Mouse (Mus musculus): ENCODE data around the gene Ndufa11. TPM values are rescaled to one million over a fixed set of nuclear protein-coding genes. Genes with fewer than 3 reads are reported as not detected.
A peak's percentile ranks its signal among the peaks of the same experiment; 100 is the strongest.

Ndufa11 gene
- total RNA-seq (2021) = 100 to 1,000 TPM; 796 to 811 TPM
- long read RNA-seq, experiment 1, transcript Ndufa11-204 (4 exons, 493 nt) = minor isoform, 37 of 552 reads
- long read RNA-seq, experiment 1, transcript Ndufa11-201 (4 exons, 545 nt) = major isoform, 495 of 552 reads
- long read RNA-seq, experiment 1, partial matches to known transcripts = 8 of 552 reads
- long read RNA-seq, experiment 1, other reads (novel, unspliced or antisense) = 9 of 552 reads
- long read RNA-seq, experiment 2, transcript Ndufa11-201 (4 exons, 545 nt) = major isoform, 492 of 560 reads
- long read RNA-seq, experiment 2, transcript Ndufa11-204 (4 exons, 493 nt) = minor isoform, 38 of 560 reads
- long read RNA-seq, experiment 2, partial matches to known transcripts = 2 of 560 reads
- long read RNA-seq, experiment 2, other reads (novel, unspliced or antisense) = 25 of 560 reads

DNA sequence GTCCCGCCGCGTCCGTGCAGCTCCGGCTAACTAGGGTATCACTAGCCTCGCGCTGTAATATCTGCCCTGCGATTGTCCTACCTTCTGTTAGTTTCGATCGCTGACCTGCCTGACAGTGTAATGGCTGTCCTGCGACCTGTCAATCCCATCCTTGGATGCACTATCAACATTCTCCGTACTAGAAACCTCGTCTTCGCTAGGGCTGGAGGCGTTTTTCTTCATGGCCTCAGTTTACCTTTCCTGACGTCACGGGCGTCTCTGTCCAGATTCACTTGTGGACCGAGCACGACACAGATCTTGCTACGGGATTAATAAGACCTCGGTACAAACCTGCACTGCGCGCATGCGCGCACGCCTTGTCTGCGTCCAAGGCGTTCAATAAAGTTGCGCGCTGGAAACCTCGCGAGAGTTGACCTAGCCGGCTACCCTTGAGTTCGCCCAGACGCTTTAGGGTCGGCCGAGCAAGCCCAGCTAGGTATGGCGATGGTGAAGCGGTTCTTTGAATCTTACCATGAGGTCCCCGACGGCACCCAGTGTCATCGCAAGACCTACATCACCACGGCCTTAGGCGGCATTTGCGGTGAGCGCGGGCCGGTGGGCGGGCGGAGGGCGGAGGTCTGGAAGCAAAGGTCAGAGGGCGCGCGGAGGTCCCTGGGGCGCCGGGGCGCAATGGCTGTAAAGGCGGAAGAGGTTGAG is at the start of gene Ndufa11, which contains the start of gene Vmac:
Gene Ndufa11, plus strand, starts transcription at position 405 of the 696 bp plus-strand sequence.
Gene Vmac, minus strand, starts transcription at position 660 of the 696 bp plus-strand sequence.
- peak; percentile 95 to 96 for DNase-seq
- intact Hi-C loops (cut with DNase I) = loop anchor here (2.0 kb wide), 1 partner anchor 39 kb away; the partner anchor contains the start of gene Nrtn

DNA sequence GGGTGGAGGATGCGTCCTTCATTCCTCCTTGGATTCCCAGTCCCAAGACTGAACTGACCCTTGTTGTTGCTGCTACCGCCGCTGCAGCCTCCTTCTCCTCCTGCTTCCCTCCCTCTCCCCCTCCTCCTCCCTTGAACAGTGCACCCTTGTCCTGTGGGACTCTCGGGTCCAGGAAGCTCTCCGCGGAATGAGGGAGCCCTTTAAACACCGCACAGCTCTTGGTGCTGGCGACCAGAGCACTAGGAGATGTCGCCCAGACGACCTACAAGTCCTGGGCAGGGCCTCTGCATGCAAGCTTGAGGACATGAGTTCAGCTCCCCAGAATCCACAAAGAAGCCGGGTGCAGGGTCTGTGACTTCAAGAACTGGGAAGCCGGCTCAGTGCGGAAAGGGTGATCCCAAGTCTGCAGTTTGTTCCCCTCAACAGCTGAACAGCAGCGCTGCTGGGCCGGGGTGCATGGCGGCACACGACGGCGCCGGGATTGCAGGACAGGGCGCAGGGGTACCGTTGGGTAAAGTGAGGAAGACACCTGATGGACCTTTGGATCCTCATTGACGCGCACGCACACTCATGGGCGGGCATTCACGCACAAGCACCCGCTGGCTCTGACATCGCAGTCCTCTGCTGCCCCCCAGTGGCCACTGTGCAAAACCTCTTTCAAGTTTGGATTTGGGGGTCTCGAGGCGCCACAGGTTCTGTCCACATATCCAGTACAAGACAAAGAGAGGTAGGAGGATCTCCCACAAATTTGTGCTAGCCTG is 49.0 kb upstream of the Ndufa11 start:
- intact Hi-C loops (cut with DNase I) = loop anchor here (1.0 to 5.0 kb wide), 4 partner anchors 41 to 311 kb away; partner anchors contain the start of genes Catsperd, Lonp1 and Rpl36

DNA sequence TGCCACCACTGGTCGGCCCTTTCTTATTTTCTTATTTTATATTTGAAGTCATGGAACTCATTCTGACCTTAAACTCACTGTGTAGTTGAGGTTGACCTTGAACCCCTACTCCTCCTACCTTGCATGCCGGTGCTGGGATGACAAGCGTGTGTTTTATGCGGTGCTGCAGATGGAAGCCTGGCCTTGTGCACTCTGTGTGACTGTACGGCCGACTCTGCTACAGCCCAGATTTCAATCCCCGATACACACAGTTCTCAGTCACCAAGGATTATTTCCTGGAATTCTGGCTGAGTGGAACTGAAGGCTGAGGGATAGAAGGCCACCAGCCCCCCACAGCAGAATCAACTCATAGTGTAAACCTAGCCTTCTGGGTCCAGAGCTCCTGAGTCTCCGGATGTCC is 47.8 kb upstream of the Ndufa11 start:
- intact Hi-C loops (cut with DNase I) = loop anchor here (1.0 to 5.0 kb wide), 4 partner anchors 42 to 312 kb away; partner anchors contain the start of genes Catsperd, Lonp1 and Rpl36

More for the DNA sequence above, 49.0 kb upstream of the Ndufa11 start:
- DNase-seq = peak; percentile 87 to 91

DNA sequence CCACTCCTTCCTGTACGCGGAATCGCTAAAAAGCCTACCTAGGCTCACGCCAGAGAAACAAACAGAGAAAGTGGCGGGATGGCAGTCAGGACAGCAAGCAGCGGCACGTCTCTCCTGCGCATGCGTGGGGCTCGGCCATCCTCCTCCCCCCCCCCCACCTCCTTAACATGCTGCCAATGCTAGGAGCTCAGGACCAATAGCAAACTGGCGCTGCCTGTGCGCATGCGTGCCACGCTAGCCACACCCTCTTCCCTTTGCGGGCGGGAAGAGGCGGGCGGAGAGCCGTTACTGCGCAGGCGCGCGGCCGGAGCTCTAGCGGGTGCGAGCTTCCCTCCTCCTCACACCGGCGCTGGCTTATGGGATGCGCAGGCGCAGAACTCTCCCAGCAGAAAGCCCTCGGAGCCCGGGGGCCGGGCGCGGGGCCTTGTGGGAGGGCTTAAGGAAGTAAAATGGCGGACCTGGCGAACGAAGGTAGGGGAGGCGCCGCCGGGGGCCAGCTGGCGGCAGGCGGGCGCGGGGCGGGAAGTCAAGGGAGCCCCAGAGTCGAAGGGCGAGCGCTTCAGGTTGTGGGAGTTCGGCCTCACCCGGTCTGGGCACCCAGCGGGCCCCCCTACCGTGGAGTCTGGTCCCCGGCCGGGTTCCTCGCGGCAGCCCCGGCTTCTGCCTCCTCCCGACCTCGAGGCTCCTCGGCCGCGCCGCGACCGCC is 44.5 kb upstream of the Ndufa11 start, which contains the start of gene Ranbp3:
Gene Ranbp3, plus strand, starts transcription at position 354 of the 706 bp plus-strand sequence.
- DNase-seq = peak; percentile 99 to 100
- intact Hi-C loops (cut with DNase I) = no loop called here

More for the DNA sequence above, 47.8 kb upstream of the Ndufa11 start:
- DNase-seq = no peak

DNA sequence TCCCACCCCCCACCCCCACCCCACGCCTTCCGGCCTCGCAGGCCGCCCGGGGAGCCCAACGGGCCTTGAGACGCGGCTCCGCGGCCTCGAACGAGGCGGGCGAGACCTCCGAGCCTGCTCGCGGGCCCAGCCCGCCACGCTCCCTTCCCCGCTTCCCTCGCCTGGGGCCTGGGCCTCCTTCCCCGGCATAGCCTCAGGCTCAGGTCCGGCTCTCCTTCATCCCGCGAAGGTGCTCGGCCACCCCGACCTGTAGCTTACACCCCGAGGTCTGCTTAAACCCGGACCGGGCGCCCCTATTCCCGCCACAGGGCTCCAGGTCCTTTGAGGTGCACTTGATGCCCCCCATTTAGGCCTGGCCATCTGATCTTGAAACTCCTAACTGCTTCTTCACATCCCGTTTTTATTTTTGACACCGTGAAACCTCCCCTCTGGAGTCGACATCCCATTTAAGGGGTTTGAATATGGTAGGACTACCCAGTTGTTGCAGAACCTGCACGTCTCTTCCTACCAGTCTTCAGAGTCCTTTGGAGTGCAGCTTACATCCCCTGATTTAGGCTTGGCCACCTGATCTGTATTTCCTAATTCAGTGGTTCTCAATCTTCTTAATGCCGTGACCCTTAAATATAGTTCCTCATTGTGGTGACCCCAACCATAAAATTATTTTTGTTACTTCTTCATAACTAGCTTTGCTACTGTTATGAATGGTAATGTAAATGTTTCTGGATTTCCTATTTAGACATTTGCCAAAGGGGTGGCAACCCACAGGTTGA is 43.7 kb upstream of the Ndufa11 start:
- intact Hi-C loops (cut with DNase I) = loop anchor here (2.0 kb wide), 1 partner anchor 39 kb away; no protein-coding TSS in a partner anchor
- DNase-seq = no peak

DNA sequence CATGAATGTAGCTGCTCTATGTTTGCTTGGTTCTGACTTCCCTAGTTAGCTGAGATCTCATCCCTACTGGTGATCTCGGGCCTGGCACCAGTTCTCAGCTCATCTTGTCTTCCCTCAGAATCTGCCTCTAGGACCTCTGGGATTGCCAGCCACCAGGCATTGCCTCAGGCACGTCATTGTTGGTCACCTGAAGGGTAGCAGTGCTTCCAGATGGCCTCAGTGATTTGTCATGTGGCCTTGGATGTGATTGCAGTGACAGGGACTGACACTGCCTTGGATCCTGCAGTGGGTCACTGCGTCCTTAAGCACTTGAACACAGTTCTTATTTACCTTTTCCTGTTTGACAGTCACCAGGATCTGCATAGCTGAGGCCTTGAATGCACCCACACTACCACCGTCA is 35.8 kb upstream of the Ndufa11 start:
- no peak for DNase-seq
- intact Hi-C loops (cut with DNase I) = no loop called here

DNA sequence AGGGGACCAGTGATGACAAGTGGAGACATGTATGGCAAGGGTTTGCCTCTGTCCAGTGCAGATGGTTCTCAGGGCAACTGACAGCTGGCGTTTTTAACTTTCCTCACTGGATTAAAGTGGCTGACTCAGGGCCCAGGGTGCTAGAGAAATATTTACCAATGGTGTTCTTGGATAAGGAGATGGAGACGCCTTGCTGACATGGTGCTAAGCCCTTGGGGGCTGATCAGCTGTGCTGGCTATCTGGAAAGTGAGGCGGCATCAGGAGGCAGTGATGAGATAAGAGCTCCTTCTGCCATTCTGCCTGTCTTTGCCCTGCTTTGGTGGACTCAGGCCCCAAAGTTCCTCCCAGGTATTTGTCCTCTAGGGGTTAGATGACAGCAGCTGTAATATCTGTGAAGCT is 34.7 kb upstream of the Ndufa11 start:
- intact Hi-C loops (cut with DNase I) = no loop called here
- no peak for DNase-seq

DNA sequence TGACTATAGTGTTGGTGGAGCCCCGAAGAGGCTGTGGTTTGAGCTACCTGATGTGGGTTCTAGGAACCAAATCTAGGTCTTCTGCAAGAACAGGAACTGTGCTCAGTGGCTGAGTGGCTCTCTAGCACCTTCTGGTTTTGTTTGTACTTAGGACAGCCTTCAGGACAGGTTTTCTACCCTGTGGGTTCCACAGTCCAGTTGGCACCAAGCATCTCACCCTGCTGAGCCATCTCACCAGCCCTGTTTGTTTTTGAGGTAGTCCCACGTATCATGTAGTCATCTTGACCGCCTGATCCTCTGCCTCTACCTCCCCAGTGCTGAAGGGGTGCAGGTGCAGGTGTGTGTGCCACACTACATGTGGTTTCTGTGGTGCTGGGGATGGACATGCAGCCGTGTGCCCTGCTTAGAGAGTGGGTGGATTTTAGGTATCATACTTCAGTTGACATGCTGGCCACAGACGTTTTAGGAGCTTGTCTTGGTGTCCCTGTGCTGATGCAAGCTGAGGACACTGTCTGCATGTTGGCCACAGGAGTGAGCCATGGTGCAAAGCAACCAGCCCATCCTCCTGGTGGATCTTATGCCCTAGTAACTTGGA is 33.9 kb upstream of the Ndufa11 start:
- DNase-seq = no peak
- intact Hi-C loops (cut with DNase I) = no loop called here

DNA sequence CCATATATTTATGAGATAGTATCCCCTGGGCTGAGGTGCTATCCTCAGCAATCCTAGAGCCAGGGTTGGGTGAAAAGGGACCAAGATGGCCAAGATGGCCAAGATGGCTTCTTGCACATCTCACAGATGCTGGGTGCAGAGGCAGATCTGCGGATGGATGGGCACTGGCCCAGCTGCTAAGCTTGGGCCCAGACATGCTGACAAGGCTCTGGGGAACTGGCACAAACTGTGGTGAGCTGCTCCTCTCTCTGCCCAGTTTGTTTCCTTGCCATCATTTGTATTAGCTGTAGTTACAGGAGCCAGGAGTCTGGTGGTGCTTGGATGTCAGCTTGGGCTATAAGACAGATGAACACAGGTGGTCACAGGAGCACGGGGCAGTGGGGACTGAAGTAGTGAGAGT is 32.9 kb upstream of the Ndufa11 start:
- intact Hi-C loops (cut with DNase I) = loop anchor here (5.0 kb wide), 1 partner anchor 73 kb away; the partner anchor contains the start of gene Nrtn
- DNase-seq = no peak

DNA sequence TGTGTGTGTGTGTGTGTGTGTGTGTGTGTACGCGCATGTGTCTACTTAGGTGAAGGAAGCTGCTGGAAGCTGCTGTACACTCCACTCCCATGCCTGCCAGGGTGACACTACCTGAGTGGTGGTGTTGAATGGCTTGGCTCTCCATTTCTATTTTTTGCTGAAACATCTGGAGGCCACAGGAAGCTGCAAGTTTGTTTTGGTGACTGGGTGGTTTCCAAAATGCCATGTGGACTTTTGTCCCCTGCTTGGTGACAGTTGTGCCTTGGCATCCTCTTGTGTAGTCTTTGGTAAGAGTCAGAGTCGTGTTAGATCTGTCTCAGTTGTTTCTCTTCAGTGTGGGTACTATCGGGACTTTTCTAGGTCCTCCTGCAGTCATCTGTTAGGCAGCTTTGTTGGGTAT is 30.8 kb upstream of the Ndufa11 start:
- DNase-seq = no peak
- intact Hi-C loops (cut with DNase I) = loop anchor here (5.0 kb wide), 1 partner anchor 70 kb away; the partner anchor contains the start of gene Nrtn

DNA sequence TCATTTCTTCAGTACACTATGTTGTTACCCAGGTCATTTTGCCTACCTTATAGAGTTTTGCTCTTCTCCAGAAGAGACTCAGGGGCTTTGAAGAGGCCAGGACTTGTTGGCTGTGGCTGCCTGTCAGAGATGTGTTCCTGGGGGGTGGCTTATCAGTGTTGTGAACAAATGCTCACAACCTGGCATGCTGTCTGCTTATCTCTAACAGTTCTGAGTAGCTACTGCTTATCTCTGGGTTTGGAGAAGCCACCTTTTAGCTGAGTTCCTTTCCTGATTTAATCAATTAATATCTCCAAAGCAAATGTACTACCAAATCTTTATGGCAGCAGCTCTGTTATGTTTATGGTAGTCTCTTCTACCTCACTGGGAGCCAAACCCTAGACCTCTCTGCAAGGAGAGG is 29.5 kb upstream of the Ndufa11 start:
- DNase-seq = no peak
- intact Hi-C loops (cut with DNase I) = loop anchor here (5.0 kb wide), 1 partner anchor 69 kb away; the partner anchor contains the start of gene Nrtn

DNA sequence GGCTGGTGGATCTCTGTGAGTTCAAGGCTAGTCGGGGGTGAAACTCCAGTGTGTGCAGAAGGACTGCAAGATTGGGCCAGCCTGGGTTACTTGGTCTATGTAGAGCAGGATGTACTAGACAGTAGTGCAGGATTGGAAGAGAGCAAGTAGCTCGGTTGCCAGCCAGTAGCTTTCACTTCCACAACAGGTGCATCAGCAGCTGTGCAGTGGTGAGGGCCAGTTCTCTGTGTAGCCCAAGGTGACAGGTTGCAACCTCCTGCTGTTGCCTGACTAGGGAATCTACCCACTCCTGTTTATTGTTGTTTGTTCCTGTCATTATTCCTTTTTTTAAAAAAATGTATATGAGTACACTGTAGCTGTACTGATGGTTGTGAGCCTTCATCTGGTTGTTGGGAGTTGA is 28.9 kb upstream of the Ndufa11 start:
- intact Hi-C loops (cut with DNase I) = loop anchor here (5.0 kb wide), 1 partner anchor 69 kb away; the partner anchor contains the start of gene Nrtn
- DNase-seq = no peak

DNA sequence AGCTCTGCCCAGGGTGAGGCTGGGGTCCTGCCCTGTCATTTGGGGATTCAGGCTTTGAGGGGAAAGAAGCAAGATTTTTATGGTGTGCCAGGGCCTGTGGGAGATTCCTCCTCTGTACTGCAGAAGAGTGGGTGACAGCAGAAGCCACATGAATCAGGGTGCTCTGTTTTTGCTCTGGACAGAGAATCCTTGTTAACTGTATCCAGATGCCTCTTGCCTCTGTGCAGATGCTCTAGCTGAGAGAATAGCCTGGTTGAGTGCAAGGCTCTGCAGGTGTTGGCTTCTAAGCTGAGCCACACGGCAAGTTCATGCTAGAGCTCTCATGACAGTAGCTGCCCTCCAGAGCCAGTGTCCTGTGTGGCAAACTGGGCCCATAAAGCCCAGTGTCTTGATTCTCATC is 24.2 kb upstream of the Ndufa11 start:
- no peak for DNase-seq
- intact Hi-C loops (cut with DNase I) = no loop called here

DNA sequence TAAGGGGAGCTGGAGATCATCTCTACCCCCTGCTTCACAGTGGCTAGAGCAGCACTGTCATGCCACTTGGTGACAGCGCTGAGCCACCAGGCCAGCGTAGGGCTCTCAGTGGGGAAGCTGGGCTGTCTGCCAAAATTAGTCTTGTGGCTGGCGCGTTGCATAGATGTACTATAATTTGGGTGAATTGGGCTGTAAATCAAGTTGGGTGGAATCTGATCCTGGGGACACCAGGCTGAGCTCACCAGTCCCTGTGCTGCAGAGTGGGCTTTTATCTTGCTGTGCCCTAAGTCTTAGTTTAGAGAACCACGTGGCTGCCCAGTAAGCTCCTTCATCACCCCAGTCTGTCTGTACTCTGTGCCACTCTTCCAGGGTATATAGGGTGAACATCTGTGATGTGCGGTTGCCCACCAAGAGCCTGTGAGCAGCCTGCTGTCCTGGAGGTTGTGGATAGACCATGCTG is 23.7 kb upstream of the Ndufa11 start:
- intact Hi-C loops (cut with DNase I) = no loop called here
- DNase-seq = peak; percentile 44 to 64

DNA sequence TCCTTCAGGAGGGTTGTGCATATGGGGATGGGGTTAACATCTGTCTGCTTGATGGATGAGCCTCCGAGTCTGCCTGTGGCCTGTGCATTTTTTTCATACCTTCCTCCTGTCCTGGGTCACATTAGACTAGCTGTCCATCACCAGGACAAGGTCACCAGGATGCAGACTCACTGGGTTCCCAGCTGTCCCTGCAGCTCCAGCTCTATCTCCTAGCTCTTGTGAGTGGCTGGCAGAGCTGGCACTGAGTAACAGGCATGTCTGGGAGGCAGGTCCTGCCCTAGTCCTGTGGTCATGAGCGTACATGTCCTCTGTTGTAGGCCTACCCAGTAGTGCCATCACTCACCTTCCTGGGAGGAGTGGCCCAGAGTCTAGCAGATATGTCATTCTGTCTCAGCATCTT is 17.1 kb upstream of the Ndufa11 start:
- no peak for DNase-seq
- intact Hi-C loops (cut with DNase I) = no loop called here

DNA sequence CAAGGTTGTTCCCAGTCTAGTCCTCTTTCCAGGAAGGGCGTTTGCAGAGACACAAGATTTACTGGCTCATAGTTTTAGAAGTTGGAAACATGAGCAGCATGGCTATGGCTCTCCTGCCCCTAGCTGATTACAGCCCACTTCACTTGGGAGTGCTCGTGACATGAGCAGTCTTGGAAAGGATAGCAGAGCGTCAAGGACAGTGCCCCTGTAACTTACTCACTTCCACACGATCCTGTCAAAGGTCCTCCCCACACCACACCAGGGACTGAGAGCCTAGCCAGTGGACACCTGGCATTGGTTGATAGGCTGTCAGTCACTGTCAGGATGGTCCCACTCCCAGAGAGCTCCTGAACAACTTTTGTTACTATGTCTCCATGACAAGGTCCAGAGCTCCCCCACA is 14.5 kb upstream of the Ndufa11 start:
- intact Hi-C loops (cut with DNase I) = no loop called here
- no peak for DNase-seq

DNA sequence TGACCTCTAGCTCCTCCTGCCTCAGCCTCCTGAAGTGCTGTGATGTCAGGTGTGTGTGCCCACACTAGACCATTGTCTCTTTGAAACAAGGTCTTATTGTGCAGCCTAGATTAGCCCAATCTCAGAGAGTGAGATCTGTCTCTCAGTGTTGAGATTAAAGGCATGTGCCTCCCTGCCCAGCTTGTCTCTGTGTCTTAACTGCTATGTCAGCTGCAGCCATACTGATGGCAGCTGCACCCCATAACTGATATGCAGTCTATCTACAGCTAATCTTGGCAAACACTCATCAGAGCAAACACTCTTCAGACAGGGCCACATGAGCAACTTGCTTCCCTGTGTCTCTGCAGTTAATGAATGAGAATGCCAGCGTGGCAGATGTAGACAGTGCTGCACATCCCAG is 11.1 kb upstream of the Ndufa11 start:
- intact Hi-C loops (cut with DNase I) = no loop called here
- DNase-seq = no peak

DNA sequence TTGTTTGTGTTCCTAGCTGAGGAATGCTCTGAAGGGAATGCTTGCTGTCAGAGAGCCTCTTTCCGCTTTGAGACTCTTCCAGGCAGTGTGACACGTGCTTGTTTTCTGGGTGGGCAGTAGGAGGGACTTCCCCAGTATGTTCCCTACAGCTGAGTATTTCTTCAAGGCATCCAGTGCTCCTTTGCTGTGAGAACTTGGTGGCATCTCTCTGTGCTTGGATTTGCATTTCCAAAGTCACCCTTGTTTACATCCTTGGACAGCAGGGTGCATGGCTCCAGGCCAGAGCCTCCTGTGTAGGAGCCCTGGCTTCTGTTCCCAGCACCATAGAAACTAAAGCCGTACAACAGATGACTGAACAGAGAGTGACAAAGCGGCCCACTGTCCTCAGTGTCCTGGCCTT is 8.9 kb upstream of the Ndufa11 start:
- no peak for DNase-seq
- intact Hi-C loops (cut with DNase I) = no loop called here

Measured in heart, postnatal 14 days (tissue).